Mouse (Mus musculus) olfactory bulb, adult 2 months (tissue): ENCODE results near the gene Fam53b.

ENCODE experiments used
- CTCF ChIP-seq: fragments of 200-500 bp; IDR thresholded peaks from 2 replicates; pipeline ENCODE4 v1.5.1; 2012; ENCODE audit warnings: low read depth, mild to moderate bottlenecking, low read length, moderate library complexity; ENCODE audit not compliant: insufficient read depth
- POLR2A ChIP-seq: fragments of 200-500 bp; IDR thresholded peaks from 2 replicates; pipeline ENCODE4 v1.6.1; 2012; ENCODE audit warnings: mild to moderate bottlenecking, low read depth, low read length, moderate library complexity; ENCODE audit not compliant: insufficient read depth

DNA sequence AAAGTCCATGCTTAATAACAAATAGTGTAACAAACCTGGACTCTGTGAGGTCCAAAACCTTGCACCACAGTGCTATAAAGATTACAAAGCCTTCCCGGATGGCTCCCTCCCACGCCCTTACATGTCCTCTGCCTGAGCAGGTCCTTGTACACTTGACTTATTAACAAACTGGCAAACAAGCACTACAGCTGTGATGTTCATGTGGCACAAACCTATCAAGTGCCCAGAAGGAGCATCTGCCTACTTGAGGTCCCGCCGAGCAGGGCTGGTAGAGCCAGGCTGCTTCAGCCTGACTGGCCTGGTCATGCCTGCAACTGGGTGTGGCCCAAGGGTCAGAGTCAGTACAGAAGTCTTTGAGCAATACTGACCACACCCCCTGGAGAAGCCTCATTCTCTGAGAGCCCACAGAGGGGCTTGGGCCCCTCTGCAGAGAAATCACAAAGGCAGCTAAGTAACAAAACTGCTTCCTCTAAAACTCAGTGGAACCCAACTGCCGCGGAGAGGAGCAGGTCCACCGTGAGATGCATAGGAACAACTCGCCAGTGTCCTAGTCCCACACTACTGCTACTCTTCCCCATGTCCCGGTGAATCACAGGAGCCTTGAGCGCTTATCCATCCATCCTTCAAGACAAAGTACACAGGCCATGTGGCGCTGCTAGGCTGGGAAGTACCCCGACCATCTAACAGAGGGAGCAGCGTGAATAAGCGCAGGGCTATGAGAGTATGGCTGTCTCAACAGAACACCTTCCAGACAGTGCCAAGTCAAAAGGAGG is 23.1 kb downstream of the Fam53b start:
- TF ChIP-seq CTCF, result no peak
- no peak for TF ChIP-seq POLR2A
